Mouse (Mus musculus): Measurements from ENCODE around the gene Tmem45a.

Tmem45a gene

GRCm38 (mm10) chr16:56795481-56796139 lies 90.4 kb downstream of the Tmem45a start, which contains the start of gene Adgrg7:
Gene Adgrg7 (minus strand): TSS chr16:56795855.
- DNase-seq: no peak

GRCm38 (mm10) chr16:56794383-56795144 lies 91.4 kb downstream of the Tmem45a start:
- no peak for DNase-seq

GRCm38 (mm10) chr16:56793778-56794177 lies 92.2 kb downstream of the Tmem45a start:
- peak; percentile 13 for DNase-seq

DNA sequence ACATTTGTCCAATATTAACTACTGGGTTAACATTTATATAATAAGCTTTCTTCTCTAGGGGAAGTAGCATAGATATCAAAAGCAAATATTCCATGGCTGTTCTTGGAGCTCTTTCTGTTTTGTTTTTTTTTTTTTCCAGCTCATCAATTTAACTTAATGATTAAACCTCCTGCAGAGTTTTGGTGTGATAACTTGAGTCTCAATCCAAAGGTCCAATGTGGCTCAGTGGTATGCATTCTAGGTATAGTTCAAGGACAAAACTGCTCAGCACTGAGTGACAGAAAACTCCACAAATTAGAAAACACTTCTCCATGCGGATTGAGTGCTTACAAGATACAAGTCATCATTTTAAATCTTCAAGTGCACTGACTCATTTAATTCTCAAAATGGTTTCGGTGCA lies 100.0 kb downstream of the Tmem45a start:
- no peak for DNase-seq

GRCm38 (mm10) chr16:56771163-56772105 lies 114.5 kb downstream of the Tmem45a start:
- DNase-seq: peak; percentile 13

Data from kidney, adult 11 months (tissue).